Mouse (Mus musculus): Measurements from ENCODE around the gene 4930578C19Rik. TPM values are rescaled to one million over a fixed set of nuclear protein-coding genes. Genes with fewer than 3 reads are reported as not detected.

4930578C19Rik gene
- total and polyA plus RNA-seq, 3 experiments = not detected

- no peaks in the 10 kb centered on the region for H3K27me3 ChIP-seq (replicated peaks)
- in situ Hi-C loops (cut with MboI; ENCODE audit: low pct_ligation_motif_present, low pct_unique_long_range_greater_than_20kb, low sequenced_read_pairs) (no loop called here), dilution Hi-C loops (cut with MboI; ENCODE audit: extremely low pct_ligation_motif_present, extremely low pct_unique_long_range_greater_than_20kb, low sequenced_read_pairs) (no loop called here)
- no peak overlapping the region for H3K4me3 ChIP-seq (replicated peaks in 1 of 3; ENCODE audit: low read depth in 2 of 3, low read length in 2 of 3, poor library complexity in 1 of 3)
- no peak overlapping the region for H3K27ac ChIP-seq (ENCODE audit: insufficient read depth, low read depth)
- TF ChIP-seq MAZ (IDR thresholded peaks at IDR 0.05; ENCODE audit: low read depth, low read length) (no peak), E2F4 (IDR thresholded peaks at IDR 0.05; ENCODE audit: insufficient replicate concordance, low read depth, low read length) (no peak), ZNF384 (IDR thresholded peaks at IDR 0.05; ENCODE audit: low read depth, low read length) (peak; percentile 51), CTCF (conservative IDR thresholded peaks at IDR 0.05 in 1 of 2, IDR thresholded peaks at IDR 0.05 in 1 of 2; ENCODE audit: low read depth in 2 of 2, low read length in 2 of 2) (peak; percentile 52 to 64), RAD21 (IDR thresholded peaks at IDR 0.05; ENCODE audit: low read depth, low read length) (peak; percentile 66), SMC3 (IDR thresholded peaks at IDR 0.05; ENCODE audit: low read depth, low read length) (peak; percentile 54)
- no peaks in the 10 kb centered on the region for H3K4me1 ChIP-seq (ENCODE audit: control insufficient read depth in 1 of 2, insufficient read depth in 2 of 2)
- DNase-seq (ENCODE audit: extremely low read depth) = peak; percentile 72
- H3K9ac ChIP-seq (ENCODE audit: insufficient read depth, low read depth) = no peak overlapping the region
- H3K4me2 ChIP-seq (ENCODE audit: insufficient read depth, low read depth, poor library complexity, severe bottlenecking) = no peak overlapping the region
- H3K36me3 ChIP-seq (replicated peaks in 1 of 2; ENCODE audit: control insufficient read depth in 1 of 2, insufficient read depth in 1 of 2, low read length in 1 of 2) = no peaks in the 10 kb centered on the region
- H3K9me3 ChIP-seq (replicated peaks; ENCODE audit: low read length) = no peaks in the 10 kb centered on the region
- no peaks in the 10 kb centered on the region for H3K79me2 ChIP-seq (replicated peaks; ENCODE audit: control insufficient read depth, extremely low read depth, insufficient read depth, poor library complexity, severe bottlenecking)
Observed at GRCm38 (mm10) chrX:18442066-18442465, 19.1 kb downstream of the 4930578C19Rik start.

GRCm38 (mm10) chrX:18425451-18425850, 35.7 kb downstream of the 4930578C19Rik start:
- TF ChIP-seq PAX5 (IDR thresholded peaks at IDR 0.05; ENCODE audit: low read length) (no peak), MXI1 (IDR thresholded peaks at IDR 0.05; ENCODE audit: low read depth, low read length) (no peak), ZNF384 (IDR thresholded peaks at IDR 0.05; ENCODE audit: low read depth, low read length) (no peak), ZKSCAN1 (IDR thresholded peaks at IDR 0.05; ENCODE audit: borderline replicate concordance, low read depth, low read length) (no peak), E2F4 (IDR thresholded peaks at IDR 0.05; ENCODE audit: insufficient replicate concordance, low read depth, low read length) (no peak), KAT2A (IDR thresholded peaks at IDR 0.05; ENCODE audit: insufficient replicate concordance, low read length) (no peak)
- dilution Hi-C loops (cut with MboI; ENCODE audit: extremely low pct_ligation_motif_present, extremely low pct_unique_long_range_greater_than_20kb, low sequenced_read_pairs) (no loop called here), in situ Hi-C loops (cut with MboI; ENCODE audit: low pct_ligation_motif_present, low pct_unique_long_range_greater_than_20kb, low sequenced_read_pairs) (no loop called here)

GRCm38 (mm10) chrX:18423206-18423605, 38.0 kb downstream of the 4930578C19Rik start:
- Histone ChIP-seq H3K27me3 (replicated peaks) (no peaks in the 10 kb centered on the region), H3K4me3 (replicated peaks in 1 of 3; ENCODE audit: low read depth in 2 of 3, low read length in 2 of 3, poor library complexity in 1 of 3) (no peak overlapping the region), H3K27ac (ENCODE audit: insufficient read depth, low read depth) (no peak overlapping the region), H3K79me2 (replicated peaks; ENCODE audit: control insufficient read depth, extremely low read depth, insufficient read depth, poor library complexity, severe bottlenecking) (no peaks in the 10 kb centered on the region), H3K4me1 (ENCODE audit: control insufficient read depth in 1 of 2, insufficient read depth in 2 of 2) (no peaks in the 10 kb centered on the region), H3K9me3 (replicated peaks; ENCODE audit: low read length) (no peaks in the 10 kb centered on the region), H3K4me2 (ENCODE audit: insufficient read depth, low read depth, poor library complexity, severe bottlenecking) (no peak overlapping the region), H3K36me3 (replicated peaks in 1 of 2; ENCODE audit: control insufficient read depth in 1 of 2, insufficient read depth in 1 of 2, low read length in 1 of 2) (no peaks in the 10 kb centered on the region), H3K9ac (ENCODE audit: insufficient read depth, low read depth) (no peak overlapping the region)
- TF ChIP-seq MAX (IDR thresholded peaks at IDR 0.05; ENCODE audit: low read length) (no peak), CHD1 (IDR thresholded peaks at IDR 0.05; ENCODE audit: low read depth, low read length) (no peak), MAZ (IDR thresholded peaks at IDR 0.05; ENCODE audit: low read depth, low read length) (no peak), KAT2A (IDR thresholded peaks at IDR 0.05; ENCODE audit: insufficient replicate concordance, low read length) (no peak), PAX5 (IDR thresholded peaks at IDR 0.05; ENCODE audit: low read length) (no peak), CHD2 (IDR thresholded peaks at IDR 0.05; ENCODE audit: low read length) (no peak), RAD21 (IDR thresholded peaks at IDR 0.05; ENCODE audit: low read depth, low read length) (no peak), MXI1 (IDR thresholded peaks at IDR 0.05; ENCODE audit: low read depth, low read length) (no peak), HCFC1 (IDR thresholded peaks at IDR 0.05; ENCODE audit: low read depth, low read length) (no peak)
- dilution Hi-C loops (cut with MboI; ENCODE audit: extremely low pct_ligation_motif_present, extremely low pct_unique_long_range_greater_than_20kb, low sequenced_read_pairs) = no loop called here
- in situ Hi-C loops (cut with MboI; ENCODE audit: low pct_ligation_motif_present, low pct_unique_long_range_greater_than_20kb, low sequenced_read_pairs) = no loop called here
- no peak for DNase-seq (ENCODE audit: extremely low read depth)

More at GRCm38 (mm10) chrX:18425451-18425850, 35.7 kb downstream of the 4930578C19Rik start:
- Histone ChIP-seq H3K4me3 (replicated peaks in 1 of 3; ENCODE audit: low read depth in 2 of 3, low read length in 2 of 3, poor library complexity in 1 of 3) (no peak overlapping the region), H3K4me1 (ENCODE audit: control insufficient read depth in 1 of 2, insufficient read depth in 2 of 2) (no peaks in the 10 kb centered on the region), H3K79me2 (replicated peaks; ENCODE audit: control insufficient read depth, extremely low read depth, insufficient read depth, poor library complexity, severe bottlenecking) (no peaks in the 10 kb centered on the region), H3K27ac (ENCODE audit: insufficient read depth, low read depth) (no peak overlapping the region), H3K27me3 (replicated peaks) (no peaks in the 10 kb centered on the region), H3K9ac (ENCODE audit: insufficient read depth, low read depth) (no peak overlapping the region), H3K36me3 (replicated peaks in 1 of 2; ENCODE audit: control insufficient read depth in 1 of 2, insufficient read depth in 1 of 2, low read length in 1 of 2) (no peaks in the 10 kb centered on the region), H3K4me2 (ENCODE audit: insufficient read depth, low read depth, poor library complexity, severe bottlenecking) (no peak overlapping the region), H3K9me3 (replicated peaks; ENCODE audit: low read length) (no peaks in the 10 kb centered on the region)
- DNase-seq (ENCODE audit: extremely low read depth) = no peak
